Mouse (Mus musculus): Measurements from ENCODE around the gene Pmpcb. TPM values are rescaled to one million over a fixed set of nuclear protein-coding genes. Genes with fewer than 3 reads are reported as not detected.

Pmpcb gene
- polyA plus RNA-seq, 1 experiment from 2014 or later, result 43.6 TPM

- no peak for ATAC-seq
- TF ChIP-seq EP300 (IDR thresholded peaks at IDR 0.05; ENCODE audit: low read depth) (no peak), CTCF (IDR thresholded peaks at IDR 0.05; ENCODE audit: low read depth) (no peak)
- Histone ChIP-seq H3K27ac (ENCODE audit: low read depth) (no peak overlapping the region), H3K4me2 (ENCODE audit: low read depth, low read length) (no peak overlapping the region), H3K27me3 (ENCODE audit: insufficient read depth, low read length) (no peaks in the 10 kb centered on the region), H3K9me3 (ENCODE audit: low read length) (no peaks in the 10 kb centered on the region), H3K36me3 (replicated peaks; ENCODE audit: insufficient read depth, low read length) (peaks cover 50% of the 10 kb centered on the region), H3K4me3 (ENCODE audit: low read depth, low read length) (no peak overlapping the region), H3K4me1 (ENCODE audit: insufficient read depth) (no peaks in the 10 kb centered on the region), H3K9ac (replicated peaks) (no peak overlapping the region)
- WGBS (ENCODE audit: insufficient replicate concordance), result 56% methylated on average over 4 of the region's 4 CpGs
- no peak for DNase-seq
These were observed 31.6 kb downstream of the Pmpcb start for GRCm38 (mm10) chr5:21768506-21768905.

DNA sequence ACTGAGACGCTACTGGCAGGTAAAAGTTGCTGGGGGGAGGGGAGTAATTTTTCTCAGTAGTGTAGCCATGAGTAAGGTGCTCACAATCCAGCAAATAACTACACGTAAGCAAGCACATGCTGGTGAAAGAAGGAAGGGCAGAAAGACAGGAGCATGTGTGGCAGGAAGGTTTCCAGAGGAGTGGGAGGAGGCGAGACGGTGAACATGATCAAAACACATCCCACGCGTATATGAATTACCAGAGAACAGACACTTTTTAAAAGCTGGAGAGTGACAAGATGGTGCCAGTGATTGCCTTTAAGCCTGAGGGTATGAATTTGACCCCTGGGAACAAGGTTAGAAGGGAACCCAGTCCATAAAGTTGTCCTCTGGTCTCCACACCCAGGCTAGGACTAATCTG is 32.9 kb downstream of the Pmpcb start:
- Histone ChIP-seq H3K9me3 (ENCODE audit: low read length) (no peaks in the 10 kb centered on the region), H3K4me1 (ENCODE audit: insufficient read depth) (no peaks in the 10 kb centered on the region), H3K27me3 (ENCODE audit: insufficient read depth, low read length) (no peaks in the 10 kb centered on the region), H3K4me3 (ENCODE audit: low read depth, low read length) (no peak overlapping the region), H3K36me3 (replicated peaks; ENCODE audit: insufficient read depth, low read length) (peaks cover 50% of the 10 kb centered on the region), H3K9ac (replicated peaks) (no peak overlapping the region), H3K4me2 (ENCODE audit: low read depth, low read length) (no peak overlapping the region), H3K27ac (ENCODE audit: low read depth) (no peak overlapping the region)
- TF ChIP-seq CTCF (IDR thresholded peaks at IDR 0.05; ENCODE audit: low read depth) (no peak), EP300 (IDR thresholded peaks at IDR 0.05; ENCODE audit: low read depth) (no peak)
- DNase-seq (no peak), ATAC-seq (no peak)
- WGBS (ENCODE audit: insufficient replicate concordance), result 88% methylated on average over 6 of the region's 6 CpGs

DNA sequence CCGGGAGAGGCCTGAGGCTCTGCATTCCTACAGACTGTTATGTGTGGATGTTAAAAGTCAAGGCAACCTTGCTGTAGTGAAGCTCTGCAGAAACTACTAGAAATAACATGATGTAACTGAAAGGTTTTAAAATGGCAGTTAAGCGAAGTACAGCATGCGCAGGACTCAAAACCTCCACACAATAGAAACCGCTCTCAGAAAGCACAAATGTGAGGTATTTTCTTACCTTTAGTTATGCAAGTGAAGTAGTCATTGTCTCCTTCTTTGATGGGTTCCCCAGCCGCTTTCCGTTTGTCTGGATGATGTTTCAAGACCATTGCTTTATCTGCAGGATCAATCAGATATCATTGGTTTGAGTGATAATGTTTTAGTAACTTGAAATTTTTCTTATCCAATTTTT is 39.5 kb downstream of the Pmpcb start:
- no peaks in the 10 kb centered on the region for H3K9me3 ChIP-seq (ENCODE audit: low read length)
- no peaks in the 10 kb centered on the region for H3K27me3 ChIP-seq (ENCODE audit: insufficient read depth, low read length)
- H3K27ac ChIP-seq (ENCODE audit: low read depth), result no peak overlapping the region
- ATAC-seq (no peak), DNase-seq (no peak)
- no peaks in the 10 kb centered on the region for H3K4me1 ChIP-seq (ENCODE audit: insufficient read depth)
- H3K4me2 ChIP-seq (ENCODE audit: low read depth, low read length), result no peak overlapping the region
- TF ChIP-seq EP300 (IDR thresholded peaks at IDR 0.05; ENCODE audit: low read depth) (no peak), CTCF (IDR thresholded peaks at IDR 0.05; ENCODE audit: low read depth) (no peak)
- peaks cover 46% of the 10 kb centered on the region for H3K36me3 ChIP-seq (replicated peaks; ENCODE audit: insufficient read depth, low read length)
- no peak overlapping the region for H3K4me3 ChIP-seq (ENCODE audit: low read depth, low read length)
- 90% methylated on average over 6 of the region's 6 CpGs for WGBS (ENCODE audit: insufficient replicate concordance)
- no peak overlapping the region for H3K9ac ChIP-seq (replicated peaks)

DNA sequence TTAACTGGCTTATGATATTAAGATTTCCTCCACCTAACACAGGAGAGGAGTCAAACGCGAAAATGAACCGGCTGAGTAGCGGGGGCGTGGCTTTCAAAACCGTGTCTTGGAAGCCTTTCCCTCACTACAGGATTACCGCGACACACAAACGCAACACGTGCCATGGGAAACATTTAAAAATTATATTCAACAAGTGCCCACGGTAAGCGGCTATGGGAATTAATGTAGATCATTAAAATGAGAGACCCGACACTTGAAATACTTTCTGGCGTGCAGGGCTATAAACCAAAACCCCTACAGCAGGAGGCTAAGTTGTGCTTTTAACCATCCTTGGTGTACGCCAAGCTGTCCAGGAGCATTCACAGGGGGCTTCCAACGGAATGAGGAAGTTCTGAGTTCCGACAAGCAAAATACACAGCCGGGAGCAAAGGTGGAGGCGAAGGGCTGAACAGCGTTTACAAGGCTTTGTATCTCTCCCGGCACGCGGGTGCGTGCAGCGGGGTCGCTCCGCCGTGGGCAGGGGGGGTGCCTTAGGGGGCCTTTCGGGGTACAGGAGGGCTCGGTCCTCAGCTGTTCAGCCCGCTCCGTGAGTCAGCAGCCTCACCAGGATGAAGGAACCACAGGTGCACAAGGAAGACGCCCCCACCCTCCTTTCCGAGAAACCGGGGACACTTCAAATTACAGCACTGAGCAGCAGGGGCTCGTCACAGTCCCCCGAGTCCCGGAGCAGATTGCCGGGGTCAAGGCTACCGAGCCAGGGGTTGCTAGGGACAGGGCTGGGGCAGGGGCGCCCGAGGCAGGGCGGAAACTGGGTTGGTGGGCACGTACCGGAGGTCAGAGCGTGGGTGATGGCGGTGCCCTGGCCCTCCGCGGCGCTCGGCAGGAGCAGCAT is 47.5 kb downstream of the Pmpcb start:
- Histone ChIP-seq H3K4me2 (ENCODE audit: low read depth, low read length) (peak overlapping the region; percentile 100), H3K36me3 (replicated peaks; ENCODE audit: insufficient read depth, low read length) (peaks cover 32% of the 10 kb centered on the region), H3K4me1 (ENCODE audit: insufficient read depth) (peaks cover 22% of the 10 kb centered on the region), H3K27me3 (ENCODE audit: insufficient read depth, low read length) (no peaks in the 10 kb centered on the region), H3K27ac (ENCODE audit: low read depth) (peak overlapping the region; percentile 58), H3K9ac (replicated peaks) (peak overlapping the region; percentile 90), H3K9me3 (ENCODE audit: low read length) (no peaks in the 10 kb centered on the region), H3K4me3 (ENCODE audit: low read depth, low read length) (peak overlapping the region; percentile 99)
- ATAC-seq (peak; percentile 8; the same call in 1 of the 2 replicates), DNase-seq (peak; percentile 46)
- under 1% methylated on average over 49 of the region's 51 CpGs for WGBS (ENCODE audit: insufficient replicate concordance)
- no peak for TF ChIP-seq CTCF (IDR thresholded peaks at IDR 0.05; ENCODE audit: low read depth)
- TF ChIP-seq EP300 (IDR thresholded peaks at IDR 0.05; ENCODE audit: low read depth), result no peak

- under 1% methylated on average over 37 of the region's 37 CpGs for WGBS (ENCODE audit: insufficient replicate concordance)
These were observed 48.1 kb downstream of the Pmpcb start, which contains the start of the genes Dnajc2 and Psmc2 for GRCm38 (mm10) chr5:21785053-21785452. Dnajc2 (minus strand) TSS chr5:21785251. Psmc2 (plus strand) TSS chr5:21785283.

GRCm38 (mm10) chr5:21785776-21786175 is 48.8 kb downstream of the Pmpcb start:
- no peak for ATAC-seq
- peaks cover 26% of the 10 kb centered on the region for H3K36me3 ChIP-seq (replicated peaks; ENCODE audit: insufficient read depth, low read length)
- H3K4me1 ChIP-seq (ENCODE audit: insufficient read depth), result peaks cover 22% of the 10 kb centered on the region
- peak overlapping the region; percentile 99 for H3K4me3 ChIP-seq (ENCODE audit: low read depth, low read length)
- H3K27me3 ChIP-seq (ENCODE audit: insufficient read depth, low read length), result no peaks in the 10 kb centered on the region
- H3K9ac ChIP-seq (replicated peaks), result no peak overlapping the region
- no peak for DNase-seq
- WGBS (ENCODE audit: insufficient replicate concordance), result 76% methylated on average over 7 of the region's 7 CpGs
- peak overlapping the region; percentile 100 for H3K4me2 ChIP-seq (ENCODE audit: low read depth, low read length)
- no peaks in the 10 kb centered on the region for H3K9me3 ChIP-seq (ENCODE audit: low read length)
- peak overlapping the region; percentile 89 for H3K27ac ChIP-seq (ENCODE audit: low read depth)
- TF ChIP-seq EP300 (IDR thresholded peaks at IDR 0.05; ENCODE audit: low read depth), result no peak
- TF ChIP-seq CTCF (IDR thresholded peaks at IDR 0.05; ENCODE audit: low read depth), result no peak

More at GRCm38 (mm10) chr5:21785053-21785452, 48.1 kb downstream of the Pmpcb start, which contains the start of the genes Dnajc2 and Psmc2:
- H3K36me3 ChIP-seq (replicated peaks; ENCODE audit: insufficient read depth, low read length), result peaks cover 28% of the 10 kb centered on the region
- no peaks in the 10 kb centered on the region for H3K9me3 ChIP-seq (ENCODE audit: low read length)
- peaks cover 22% of the 10 kb centered on the region for H3K4me1 ChIP-seq (ENCODE audit: insufficient read depth)
- TF ChIP-seq CTCF (IDR thresholded peaks at IDR 0.05; ENCODE audit: low read depth), result no peak
- TF ChIP-seq EP300 (IDR thresholded peaks at IDR 0.05; ENCODE audit: low read depth), result peak; percentile 19; the same call in 1 of the 2 replicates
- DNase-seq (peak; percentile 93), ATAC-seq (peak; percentile 92)
- peak within 1 kb of the TSS; percentile 89 for H3K27ac ChIP-seq (ENCODE audit: low read depth)
- H3K4me3 ChIP-seq (ENCODE audit: low read depth, low read length), result peak within 1 kb of the TSS; percentile 99
- H3K27me3 ChIP-seq (ENCODE audit: insufficient read depth, low read length), result no peaks in the 10 kb centered on the region
- H3K4me2 ChIP-seq (ENCODE audit: low read depth, low read length), result peak within 1 kb of the TSS; percentile 100
- peak within 1 kb of the TSS; percentile 90 for H3K9ac ChIP-seq (replicated peaks)
